Mouse (Mus musculus) heart, postnatal 25 days (tissue): ENCODE measurements around the gene Fam169b. TPM values are rescaled to one million over a fixed set of nuclear protein-coding genes. Genes with fewer than 3 reads are reported as not detected.

Experiments used
- DNase-seq: peaks from one replicate; pipeline ENCODE4 v3.0.0; 2022; ENCODE audit warnings: low spot score
- intact Hi-C: fragments of 180-260 bp; cut with DNase I; formaldehyde crosslinking; loops from one replicate; pipeline ENCODE4 v1.15.1; 2025
- total RNA-seq, 2 experiments: library from RNA; stranded (reverse); gene quantifications; 2 replicates each; pipeline ENCODE4 v1.2.3; 2021

Fam169b gene
- total RNA-seq: under 1 TPM; 0.11 to 0.16 TPM

GRCm38 (mm10) chr7:68273515-68273914, at the start of gene Fam169b:
Gene Fam169b (plus strand): TSS chr7:68273839.
- DNase-seq: no peak
- intact Hi-C loops: no loop called here

- intact Hi-C loops: loop anchor here (5.0 kb wide), 2 partner anchors 38 to 63 kb away; partner anchors contain the start of gene Pgpep1l
- no peak for DNase-seq
Measured at GRCm38 (mm10) chr7:68224006-68224405, 49.6 kb upstream of the Fam169b start.

- intact Hi-C loops: no loop called here
- no peak for DNase-seq
Measured at GRCm38 (mm10) chr7:68225427-68226054, 48.1 kb upstream of the Fam169b start.

GRCm38 (mm10) chr7:68227021-68227420, 46.6 kb upstream of the Fam169b start:
- DNase-seq: no peak
- intact Hi-C loops: no loop called here

- intact Hi-C loops: no loop called here
- DNase-seq: no peak
Measured at GRCm38 (mm10) chr7:68227621-68228020, 46.0 kb upstream of the Fam169b start.

GRCm38 (mm10) chr7:68228491-68228890, 45.1 kb upstream of the Fam169b start:
- intact Hi-C loops: no loop called here
- no peak for DNase-seq

GRCm38 (mm10) chr7:68230831-68231230, 42.8 kb upstream of the Fam169b start:
- intact Hi-C loops: no loop called here
- no peak for DNase-seq

- DNase-seq: no peak
- intact Hi-C loops: no loop called here
Measured at GRCm38 (mm10) chr7:68232521-68232920, 41.1 kb upstream of the Fam169b start.

- DNase-seq: no peak
- intact Hi-C loops: no loop called here
Measured at GRCm38 (mm10) chr7:68233619-68234223, 39.9 kb upstream of the Fam169b start.

GRCm38 (mm10) chr7:68236817-68237216, 36.8 kb upstream of the Fam169b start:
- intact Hi-C loops: no loop called here

GRCm38 (mm10) chr7:68239220-68239827, 34.3 kb upstream of the Fam169b start:
- intact Hi-C loops: no loop called here
- no peak for DNase-seq

More at GRCm38 (mm10) chr7:68236817-68237216, 36.8 kb upstream of the Fam169b start:
- DNase-seq: no peak

GRCm38 (mm10) chr7:68241205-68241604, 32.4 kb upstream of the Fam169b start:
- intact Hi-C loops: no loop called here
- DNase-seq: no peak

GRCm38 (mm10) chr7:68245681-68246080, 28.0 kb upstream of the Fam169b start:
- intact Hi-C loops: no loop called here

GRCm38 (mm10) chr7:68246249-68246648, 27.4 kb upstream of the Fam169b start:
- DNase-seq: no peak
- intact Hi-C loops: no loop called here

More at GRCm38 (mm10) chr7:68245681-68246080, 28.0 kb upstream of the Fam169b start:
- no peak for DNase-seq

- intact Hi-C loops: no loop called here
- no peak for DNase-seq
Measured at GRCm38 (mm10) chr7:68250411-68250810, 23.2 kb upstream of the Fam169b start.

GRCm38 (mm10) chr7:68250902-68251301, 22.7 kb upstream of the Fam169b start:
- DNase-seq: no peak
- intact Hi-C loops: no loop called here

GRCm38 (mm10) chr7:68257767-68258166, 15.9 kb upstream of the Fam169b start:
- intact Hi-C loops: no loop called here
- DNase-seq: no peak

GRCm38 (mm10) chr7:68258326-68259150, 15.1 kb upstream of the Fam169b start:
- intact Hi-C loops: no loop called here
- DNase-seq: no peak

GRCm38 (mm10) chr7:68259523-68260081, 14.0 kb upstream of the Fam169b start:
- DNase-seq: no peak
- intact Hi-C loops: loop anchor here (5.0 kb wide), 1 partner anchor 37 kb away; no protein-coding TSS in a partner anchor

GRCm38 (mm10) chr7:68262612-68263200, 10.9 kb upstream of the Fam169b start:
- no peak for DNase-seq
- intact Hi-C loops: loop anchor here (5.0 kb wide), 1 partner anchor 40 kb away; no protein-coding TSS in a partner anchor
